ENCODE assay signal across 8 mouse cellular contexts in the genomic region with DNA sequence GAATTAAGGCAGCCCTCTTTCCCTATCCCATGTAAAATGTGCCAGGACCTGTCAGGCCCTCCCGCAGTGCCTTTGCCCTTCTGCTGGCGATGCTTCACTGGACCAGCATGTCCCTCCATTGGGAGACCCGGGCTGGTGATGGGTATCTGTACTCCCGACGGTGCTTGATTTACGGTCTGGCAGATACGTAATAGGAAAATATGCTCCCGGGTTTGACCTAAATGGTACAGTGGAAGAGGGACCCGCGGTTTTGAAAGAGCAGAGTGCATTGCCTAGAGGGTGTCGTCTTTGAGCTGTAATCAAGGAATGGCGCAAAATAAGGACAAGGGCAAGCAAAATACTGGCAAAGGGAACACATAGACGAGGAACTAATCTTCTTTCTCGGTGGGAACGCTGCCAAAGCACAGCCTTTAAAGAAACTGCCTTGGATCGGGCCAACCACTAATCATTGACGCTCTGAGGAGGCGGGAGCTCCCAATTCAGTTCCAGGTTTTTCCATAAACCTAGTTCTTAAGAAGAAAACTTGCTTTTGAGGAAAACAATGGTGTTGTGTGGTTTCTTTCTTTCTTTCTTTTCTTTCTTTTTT. TPM values are rescaled to one million over a fixed set of nuclear protein-coding genes. Genes with fewer than 3 reads are reported as not detected.
DNase-seq lines count a peak whose midpoint lies in the region; ATAC-seq and TF ChIP-seq lines count a peak whose summit lies in the region.

No protein-coding gene starts in this region.

- peak; percentile 75; the same call in 1 of the 2 replicates for ATAC-seq in forebrain, embryonic 12.5 days (ENCODE audit: low FRiP score)
- ATAC-seq in neural tube, embryonic 13.5 days (ENCODE audit: low read depth), result peak; percentile 87

- H3K27ac ChIP-seq in kidney, adult 2 months (ENCODE audit: insufficient read depth, low read depth, low read length), result peak overlapping the region; percentile 48
- peak overlapping the region; percentile 60; the same call in 1 of the 2 replicates for H3K27ac ChIP-seq in forebrain, embryonic 12.5 days
- H3K27ac ChIP-seq in limb, embryonic 10.5 days, result peak overlapping the region; percentile 87
- peak overlapping the region; percentile 85 for H3K27ac ChIP-seq in neural tube, embryonic 13.5 days (replicated peaks)

- peaks cover 10% of the 10 kb centered on the region; the same call in 1 of the 2 replicates for H3K4me1 ChIP-seq in kidney, adult 2 months (ENCODE audit: control insufficient read depth, insufficient read depth, low read length)
- H3K4me1 ChIP-seq in forebrain, embryonic 12.5 days, result peaks cover 12% of the 10 kb centered on the region
- peaks cover 23% of the 10 kb centered on the region for H3K4me1 ChIP-seq in limb, embryonic 10.5 days
- peaks cover 20% of the 10 kb centered on the region for H3K4me1 ChIP-seq in neural tube, embryonic 13.5 days (replicated peaks)

- H3K36me3 ChIP-seq in kidney, adult 2 months (ENCODE audit: control insufficient read depth, insufficient read depth, low read length), result no peaks in the 10 kb centered on the region
- no peaks in the 10 kb centered on the region for H3K36me3 ChIP-seq in forebrain, embryonic 12.5 days (replicated peaks)
- H3K36me3 ChIP-seq in limb, embryonic 10.5 days, result peaks cover 4% of the 10 kb centered on the region; the same call in 1 of the 2 replicates
- no peaks in the 10 kb centered on the region for H3K36me3 ChIP-seq in neural tube, embryonic 13.5 days

- 13% methylated on average over 18 of the region's 18 CpGs for WGBS in kidney, adult 2 months
- WGBS in forebrain, embryonic 12.5 days, result 19% methylated on average over 18 of the region's 18 CpGs
- 20% methylated on average over 18 of the region's 18 CpGs for WGBS in limb, embryonic 10.5 days
- WGBS in neural tube, embryonic 13.5 days, result 16% methylated on average over 18 of the region's 18 CpGs

- peak overlapping the region; percentile 63 for H3K4me3 ChIP-seq in kidney, adult 2 months (ENCODE audit: insufficient read depth, low read depth, low read length)
- H3K4me3 ChIP-seq in forebrain, embryonic 12.5 days (replicated peaks), result peak overlapping the region; percentile 95
- peak overlapping the region; percentile 96 for H3K4me3 ChIP-seq in limb, embryonic 10.5 days
- peak overlapping the region; percentile 93 for H3K4me3 ChIP-seq in neural tube, embryonic 13.5 days

- no peaks in the 10 kb centered on the region for H3K9me3 ChIP-seq in forebrain, embryonic 12.5 days
- H3K9me3 ChIP-seq in limb, embryonic 10.5 days (replicated peaks), result no peaks in the 10 kb centered on the region
- no peaks in the 10 kb centered on the region for H3K9me3 ChIP-seq in neural tube, embryonic 13.5 days

- peak overlapping the region; percentile 84 for H3K9ac ChIP-seq in forebrain, embryonic 12.5 days
- peak overlapping the region; percentile 86 for H3K9ac ChIP-seq in neural tube, embryonic 13.5 days

- no peaks in the 10 kb centered on the region for H3K27me3 ChIP-seq in kidney, adult 2 months (replicated peaks; ENCODE audit: control insufficient read depth, insufficient read depth, low read length)
- H3K27me3 ChIP-seq in forebrain, embryonic 12.5 days, result 0 out of 2 replicates have a peak, but pooled peaks cover 2% of the 10 kb centered on the region
- peaks cover 11% of the 10 kb centered on the region; the same call in 1 of the 2 replicates for H3K27me3 ChIP-seq in limb, embryonic 10.5 days (ENCODE audit: low read depth, poor library complexity, severe bottlenecking)
- H3K27me3 ChIP-seq in neural tube, embryonic 13.5 days, result no peaks in the 10 kb centered on the region

- peak overlapping the region; percentile 93 for H3K4me2 ChIP-seq in forebrain, embryonic 12.5 days
- H3K4me2 ChIP-seq in neural tube, embryonic 13.5 days, result peak overlapping the region; percentile 93

- TF ChIP-seq POLR2A in kidney, adult 2 months (IDR thresholded peaks at IDR 0.05; ENCODE audit: low read depth, low read length), result no peak

- no peak for TF ChIP-seq CTCF in kidney, adult 2 months (conservative IDR thresholded peaks at IDR 0.05; ENCODE audit: insufficient read depth, insufficient read length, low read depth, low read length)

- DNase-seq in kidney, adult 2 months, result no peak
- DNase-seq in kidney, adult 11 months, result no peak
- peak; percentile 80 for DNase-seq in MEL-GATA-1-ER (ENCODE audit: extremely low read depth, low read depth)
- no peak for DNase-seq in limb, embryonic 10.5 days (ENCODE audit: low spot score)
- no peak for DNase-seq in urinary bladder, adult 18-20 months (ENCODE audit: low spot score in 2 of 2)
- no peak for DNase-seq in frontal cortex, postnatal 14 days (ENCODE audit: low spot score in 2 of 2)

RNA-seq across cellular contexts. Expression of gene Klhdc4, which starts 0.5 kb away (rescaled TPM):
- 14.6 and 16.4 TPM in 2 replicates for polyA plus RNA-seq in kidney, adult 2 months (2012; rRNA removed)
- 53.1 and 53.9 TPM in 2 replicates for polyA plus RNA-seq in forebrain, embryonic 12.5 days (2016; fragmentation: Nextera tagmentation; extraction: Ambion mirVana)
- polyA plus RNA-seq in limb, embryonic 10.5 days (2016; fragmentation: Nextera tagmentation; extraction: Ambion mirVana), result 64.2 and 64.4 TPM in 2 replicates
- polyA plus RNA-seq in neural tube, embryonic 13.5 days (2015; fragmentation: Nextera tagmentation; extraction: Ambion mirVana), result 40.0 and 40.5 TPM in 2 replicates
